Mouse (Mus musculus): ENCODE data around the gene Apopt1.

GRCm38 (mm10) chr12:111800459-111801183 lies 87.6 kb downstream of the Apopt1 start:
- TF ChIP-seq CTCF (IDR thresholded peaks at IDR 0.05; ENCODE audit: borderline replicate concordance, insufficient read depth, low read length), result no peak
- TF ChIP-seq POLR2A (IDR thresholded peaks at IDR 0.05; ENCODE audit: low read depth, low read length), result no peak
